Mouse (Mus musculus) midbrain, embryonic 14.5 days (tissue): ENCODE measurements at regions not wholly inside any gene's neighbourhood (a gene's known extent, or its start where the extent isn't known, plus 50 kb on each side); places are given as distances from the start of the nearest gene placed in this dataset.
A peak's percentile ranks its signal among the peaks of the same experiment; 100 is the strongest.

ENCODE experiments used
- ATAC-seq: fragments of 200-750 bp; cut with Nextera tagmentation; 2 replicates; pipeline ENCODE4 v1.8.0; 2017; ENCODE audit warnings: moderate number of reproducible peaks, moderate library complexity; ENCODE audit not compliant: low FRiP score, low TSS enrichment
- DNase-seq: peaks from one replicate; pipeline ENCODE4 v3.0.0-alpha.2; 2015
- H3K27ac ChIP-seq: fragments of 300-500 bp; sonication (generic); replicated peaks from 2 replicates; pipeline ENCODE4 v1.5.1; 2014; ENCODE audit warnings: mild to moderate bottlenecking, low read depth, low read length, moderate library complexity
- H3K27me3 ChIP-seq: fragments of 300-500 bp; sonication (generic); 2 replicates; pipeline ENCODE4 v1.6.1; 2014; ENCODE audit warnings: low read length, control low read depth, mixed read lengths; ENCODE audit not compliant: control insufficient read depth, insufficient read depth
- H3K36me3 ChIP-seq: fragments of 300-500 bp; sonication (generic); 2 replicates; pipeline ENCODE4 v1.6.1; 2014; ENCODE audit warnings: low read length, control low read depth; ENCODE audit not compliant: control insufficient read depth, insufficient read depth
- H3K4me1 ChIP-seq: fragments of 300-500 bp; sonication (generic); 2 replicates; pipeline ENCODE4 v1.6.1; 2014; ENCODE audit warnings: mild to moderate bottlenecking, antibody characterized with exemption, low read length, control low read depth; ENCODE audit not compliant: control insufficient read depth, insufficient read depth
- H3K4me2 ChIP-seq: fragments of 300-500 bp; sonication (generic); 2 replicates; pipeline ENCODE4 v1.6.1; 2014; ENCODE audit warnings: mild to moderate bottlenecking, low read length, moderate library complexity
- H3K4me3 ChIP-seq: fragments of 300-500 bp; sonication (generic); replicated peaks from 2 replicates; pipeline ENCODE4 v1.5.1; 2014; ENCODE audit warnings: low read depth, low read length
- H3K9ac ChIP-seq: fragments of 300-500 bp; sonication (generic); replicated peaks from 2 replicates; pipeline ENCODE4 v1.6.1; 2014; ENCODE audit warnings: mild to moderate bottlenecking, low read length, moderate library complexity
- H3K9me3 ChIP-seq: fragments of 300-500 bp; sonication (generic); 2 replicates; pipeline ENCODE4 v1.6.1; 2016; ENCODE audit warnings: low read length, control low read depth, mixed read lengths; ENCODE audit not compliant: control insufficient read depth
- WGBS: fragments of 180-500 bp; shearing (Covaris S2); extraction: QIAGEN DNeasy Blood & Tissue Kit; methylation state at CpG from one replicate; pipeline ENCODE4 v1.1.7; 2014; 5-methylcytosine and 5-hydroxymethylcytosine counted together

GRCm38 (mm10) chr3:61740088-61740487 lies 374.3 kb upstream of the B430305J03Rik start:
- 51% methylated on average over 2 of the region's 2 CpGs for WGBS
- no peaks in the 10 kb centered on the region for H3K4me1 ChIP-seq
- no peak overlapping the region for H3K27ac ChIP-seq
- no peaks in the 10 kb centered on the region for H3K36me3 ChIP-seq
- peak; percentile 4 for DNase-seq
- ATAC-seq = no peak
- H3K9me3 ChIP-seq = no peaks in the 10 kb centered on the region
- H3K27me3 ChIP-seq = no peaks in the 10 kb centered on the region
- no peak overlapping the region for H3K9ac ChIP-seq
- H3K4me2 ChIP-seq = no peak overlapping the region
- H3K4me3 ChIP-seq = no peak overlapping the region

DNA sequence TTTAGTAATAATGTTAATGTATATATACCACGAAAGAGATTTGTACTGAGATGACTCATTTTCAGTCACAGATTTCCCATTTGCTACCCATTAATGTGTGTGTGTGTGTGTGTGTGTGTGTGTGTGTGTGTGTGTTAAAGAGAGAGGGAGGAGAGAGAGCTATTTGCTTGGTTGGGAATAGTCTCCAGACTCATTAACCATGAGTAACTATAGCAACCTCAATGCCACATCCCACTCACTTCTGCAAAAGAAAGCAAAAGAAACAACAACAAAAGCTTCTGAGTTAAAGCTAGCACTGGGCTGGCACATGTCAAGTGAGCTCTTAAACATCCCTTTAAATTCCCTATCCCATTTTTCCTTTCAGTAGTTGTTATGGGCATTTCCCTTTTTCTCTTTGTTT lies 372.8 kb upstream of the B430305J03Rik start:
- no peak overlapping the region for H3K9ac ChIP-seq
- no peak overlapping the region for H3K4me3 ChIP-seq
- peak; percentile 7 for DNase-seq
- H3K36me3 ChIP-seq = no peaks in the 10 kb centered on the region
- no peak overlapping the region for H3K4me2 ChIP-seq
- H3K4me1 ChIP-seq = no peaks in the 10 kb centered on the region
- 83% methylated on average over 1 of the region's 1 CpGs for WGBS
- H3K27me3 ChIP-seq = no peaks in the 10 kb centered on the region
- no peaks in the 10 kb centered on the region for H3K9me3 ChIP-seq
- no peak overlapping the region for H3K27ac ChIP-seq
- 0 out of 2 replicates have a peak, but pooled peaks have one; percentile 44 for ATAC-seq

DNA sequence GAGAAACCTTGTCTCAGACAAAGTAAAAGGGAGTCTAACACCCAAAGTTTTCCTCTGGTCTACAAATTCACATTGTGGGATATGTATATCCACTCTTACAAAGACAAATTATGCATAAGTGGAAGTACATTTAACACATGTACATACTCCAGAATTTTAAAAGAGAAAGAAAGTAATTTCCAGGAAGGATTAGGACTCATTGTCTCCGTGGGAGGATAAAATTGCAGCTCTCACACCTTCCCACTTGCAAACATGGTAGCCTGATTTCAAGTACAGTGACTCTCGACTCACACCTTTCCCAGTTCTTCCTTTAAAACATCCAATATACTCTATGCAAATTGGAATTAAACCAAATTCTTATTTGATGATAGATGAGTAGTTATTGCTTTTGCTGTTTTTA lies 351.0 kb upstream of the B430305J03Rik start:
- ATAC-seq (no peak), DNase-seq (no peak)
- Histone ChIP-seq H3K36me3 (no peaks in the 10 kb centered on the region), H3K4me1 (no peaks in the 10 kb centered on the region), H3K9ac (no peak overlapping the region), H3K4me3 (no peak overlapping the region), H3K27ac (no peak overlapping the region), H3K9me3 (no peaks in the 10 kb centered on the region), H3K27me3 (no peaks in the 10 kb centered on the region), H3K4me2 (no peak overlapping the region)
- WGBS = 72% methylated on average over 2 of the region's 2 CpGs

DNA sequence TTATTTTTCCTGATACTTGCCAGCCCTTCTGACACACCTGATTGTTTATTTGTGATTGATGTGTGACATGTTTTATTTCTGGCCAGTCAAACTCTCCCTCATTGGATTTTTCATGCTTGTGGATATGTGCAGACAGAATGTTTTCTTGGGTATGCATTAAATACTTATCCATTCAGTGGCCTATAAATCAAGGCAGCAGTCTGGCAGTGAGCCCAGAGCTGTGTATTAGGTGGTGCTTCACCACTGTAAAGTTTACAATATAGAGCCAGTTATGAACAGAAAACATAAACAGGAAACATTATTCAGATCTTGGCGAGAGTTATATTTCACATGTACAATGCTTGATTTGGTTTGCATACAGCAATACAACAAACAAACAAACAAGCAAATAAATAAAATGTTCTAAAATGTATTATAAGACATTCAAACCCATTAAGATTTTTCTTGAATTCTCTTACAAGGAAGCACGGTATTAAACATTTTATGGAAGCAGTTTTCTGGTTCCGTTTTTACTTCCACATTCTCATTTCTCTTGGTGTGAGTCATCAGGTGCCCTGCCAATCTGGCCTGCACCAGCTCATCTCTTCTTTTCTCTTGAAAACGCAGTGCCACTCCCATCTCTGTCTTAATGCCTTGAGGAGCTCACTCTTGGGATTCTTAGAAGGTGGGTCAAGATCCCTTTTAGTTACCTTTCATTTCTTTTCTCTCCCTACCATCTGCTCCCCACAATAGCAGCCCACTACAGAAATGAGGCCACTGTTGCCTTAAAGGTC lies 322.4 kb upstream of the B430305J03Rik start:
- WGBS = 86% methylated on average over 4 of the region's 4 CpGs
- Histone ChIP-seq H3K9ac (no peak overlapping the region), H3K27me3 (no peaks in the 10 kb centered on the region), H3K4me1 (no peaks in the 10 kb centered on the region), H3K27ac (no peak overlapping the region), H3K36me3 (no peaks in the 10 kb centered on the region), H3K9me3 (no peaks in the 10 kb centered on the region), H3K4me3 (no peak overlapping the region), H3K4me2 (no peak overlapping the region)
- no peak for ATAC-seq
- DNase-seq = peak; percentile 6

DNA sequence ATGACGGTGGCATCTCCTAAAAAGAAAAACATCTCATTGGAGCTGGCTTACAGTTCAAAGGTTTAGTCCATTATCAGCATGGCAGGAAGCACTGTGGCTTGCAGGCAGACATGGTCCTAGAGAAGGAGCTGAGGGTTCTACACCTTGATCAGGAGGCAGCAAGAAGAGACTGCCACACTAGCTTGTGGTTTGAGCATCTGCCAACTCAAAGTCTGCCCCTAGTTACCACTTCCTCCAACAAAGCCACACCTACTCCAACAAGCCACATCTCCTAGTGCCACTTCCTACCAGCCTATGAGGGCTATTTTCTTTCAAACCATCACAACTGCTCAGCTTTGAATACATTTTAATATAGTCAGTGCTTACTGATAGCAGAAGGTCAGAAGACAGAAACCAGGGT lies 305.1 kb upstream of the B430305J03Rik start:
- ATAC-seq (no peak), DNase-seq (no peak)
- Histone ChIP-seq H3K36me3 (no peaks in the 10 kb centered on the region), H3K4me3 (no peak overlapping the region), H3K4me1 (no peaks in the 10 kb centered on the region), H3K27me3 (no peaks in the 10 kb centered on the region), H3K27ac (no peak overlapping the region), H3K4me2 (no peak overlapping the region), H3K9me3 (no peaks in the 10 kb centered on the region), H3K9ac (no peak overlapping the region)
- WGBS = 89% methylated on average over 1 of the region's 1 CpGs

- H3K36me3 ChIP-seq = no peaks in the 10 kb centered on the region
- no peak overlapping the region for H3K27ac ChIP-seq
- whole genome bisulfite sequencing = 75% methylated on average over 2 of the region's 2 CpGs
- no peak overlapping the region for H3K4me3 ChIP-seq
- H3K27me3 ChIP-seq = no peaks in the 10 kb centered on the region
- ATAC-seq = no peak
- no peaks in the 10 kb centered on the region for H3K9me3 ChIP-seq
- H3K9ac ChIP-seq = no peak overlapping the region
- no peak overlapping the region for H3K4me2 ChIP-seq
- DNase-seq = no peak
- H3K4me1 ChIP-seq = no peaks in the 10 kb centered on the region
Measured at GRCm38 (mm10) chr3:61656143-61656542, 290.4 kb upstream of the B430305J03Rik start.

GRCm38 (mm10) chr3:61628535-61628934 lies 262.8 kb upstream of the B430305J03Rik start:
- Histone ChIP-seq H3K9me3 (no peaks in the 10 kb centered on the region), H3K36me3 (no peaks in the 10 kb centered on the region), H3K27ac (0 out of 2 replicates have a peak overlapping the region, but pooled peaks have one; percentile 14), H3K27me3 (no peaks in the 10 kb centered on the region), H3K4me2 (no peak overlapping the region), H3K9ac (no peak overlapping the region), H3K4me3 (no peak overlapping the region), H3K4me1 (peaks cover 3% of the 10 kb centered on the region; the same call in 1 of the 2 replicates)
- DNase-seq = no peak
- ATAC-seq = no peak

DNA sequence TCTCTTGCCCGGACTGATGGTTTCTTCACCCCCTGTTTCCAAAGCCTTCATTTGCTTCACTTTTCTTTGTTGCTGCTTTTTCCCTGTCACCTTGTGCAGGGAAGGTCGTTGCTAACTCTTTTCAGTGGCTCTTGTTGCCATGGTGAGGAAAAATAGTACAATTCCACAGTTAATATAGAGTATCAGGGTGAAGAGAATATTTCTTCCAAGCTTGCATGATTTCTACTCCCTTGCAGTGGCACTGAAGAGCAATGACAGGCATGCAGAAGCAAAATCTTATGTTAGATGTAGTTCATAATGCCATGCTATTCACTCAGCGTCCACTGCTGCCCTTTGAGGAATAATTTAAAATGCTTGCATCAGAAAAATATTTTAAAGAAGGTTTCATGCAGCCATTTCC lies 262.3 kb upstream of the B430305J03Rik start:
- no peak overlapping the region for H3K9ac ChIP-seq
- H3K27me3 ChIP-seq = no peaks in the 10 kb centered on the region
- no peaks in the 10 kb centered on the region for H3K9me3 ChIP-seq
- 37% methylated on average over 3 of the region's 3 CpGs for WGBS
- H3K4me1 ChIP-seq = peaks cover 3% of the 10 kb centered on the region; the same call in 1 of the 2 replicates
- no peak overlapping the region for H3K4me2 ChIP-seq
- H3K36me3 ChIP-seq = no peaks in the 10 kb centered on the region
- no peak overlapping the region for H3K4me3 ChIP-seq
- peak overlapping the region; percentile 14; the same call in 1 of the 2 replicates for H3K27ac ChIP-seq
- DNase-seq (peak; percentile 48), ATAC-seq (no peak)

- no peak overlapping the region for H3K27ac ChIP-seq
- H3K9me3 ChIP-seq = no peaks in the 10 kb centered on the region
- no peak overlapping the region for H3K4me2 ChIP-seq
- H3K4me3 ChIP-seq = no peak overlapping the region
- WGBS = 43% methylated on average over 4 of the region's 4 CpGs
- H3K36me3 ChIP-seq = no peaks in the 10 kb centered on the region
- no peaks in the 10 kb centered on the region for H3K27me3 ChIP-seq
- peak; percentile 5 for DNase-seq
- 0 out of 2 replicates have a peak, but pooled peaks have one; percentile 17 for ATAC-seq
- H3K9ac ChIP-seq = no peak overlapping the region
- peaks cover 3% of the 10 kb centered on the region; the same call in 1 of the 2 replicates for H3K4me1 ChIP-seq
Measured at GRCm38 (mm10) chr3:61623954-61624487, 258.3 kb upstream of the B430305J03Rik start.
